Mouse (Mus musculus) megakaryocyte, embryonic 14.5 days (primary cell): ENCODE measurements around the gene Pprc1.

Experiments used
- FLI1 ChIP-seq: IDR thresholded peaks from 2 replicates; pipeline ENCODE4 v1.6.1; 2012; ENCODE audit warnings: low read length, inconsistent platforms, mixed read lengths
- GATA1 ChIP-seq: IDR thresholded peaks from 3 replicates; pipeline ENCODE4 v1.6.1; 2012; ENCODE audit warnings: mixed read lengths, low read length, inconsistent platforms, borderline replicate concordance

DNA sequence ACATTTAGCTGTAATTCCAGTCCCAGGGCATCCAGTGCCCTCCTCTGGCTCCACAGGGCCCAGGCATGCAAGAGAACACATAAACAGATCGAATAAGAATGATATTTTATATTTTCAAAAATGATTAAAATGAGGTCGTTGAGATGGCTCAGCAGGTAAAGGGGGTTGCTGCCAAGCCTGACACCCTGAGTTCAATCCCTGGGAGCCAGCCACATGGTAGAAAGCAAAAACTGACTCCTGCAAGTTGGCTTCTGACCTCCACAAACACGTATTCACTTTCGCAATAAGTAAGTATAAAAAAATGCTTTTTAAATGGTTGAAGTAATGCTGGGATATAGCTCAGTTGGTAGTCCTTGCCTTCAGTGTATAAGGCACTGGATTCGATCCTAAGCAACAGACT, 66.1 kb downstream of the Pprc1 start:
- TF ChIP-seq GATA1 (no peak), FLI1 (no peak)
